Mouse (Mus musculus) bone marrow, adult 2 months (tissue): ENCODE results near the gene Gins2.

ENCODE experiments used
- CTCF ChIP-seq: fragments of 200-500 bp; IDR thresholded peaks from 2 replicates; pipeline ENCODE4 v1.5.1; 2011; ENCODE audit warnings: low read length, control low read depth; ENCODE audit not compliant: control insufficient read depth, insufficient read depth
- POLR2A ChIP-seq: fragments of 200-500 bp; IDR thresholded peaks from 2 replicates; pipeline ENCODE4 v1.6.1; 2011; ENCODE audit warnings: low read depth, mild to moderate bottlenecking, control low read depth, low read length, borderline replicate concordance; ENCODE audit not compliant: control insufficient read depth

GRCm38 (mm10) chr8:120571561-120571960, 17.5 kb downstream of the Gins2 start:
- no peak for TF ChIP-seq CTCF
- TF ChIP-seq POLR2A: no peak
